In genomic region chr16:5700731-5701255, GRCm38 (mm10) we compare ENCODE assay signal across 9 mouse cellular contexts.
DNase-seq lines count a peak whose midpoint lies in the region; ATAC-seq lines count a peak whose summit lies in the region.
"Had no signal": no experiment of that assay in that cellular context is flagged by ENCODE, and none has a peak within 500 bp of the region (broad histone marks: within the 10 kb centered on the region; RNA-seq: fewer than 3 reads in every experiment).

No protein-coding gene starts in this region.

- no peak overlapping the region for H3K9ac ChIP-seq in kidney, embryonic 14.5 days (ENCODE audit: low read depth, low read length)
- H3K9ac ChIP-seq: liver, embryonic 15.5 days had no signal

- no peak for ATAC-seq in kidney, embryonic 14.5 days (ENCODE audit: low FRiP score, low TSS enrichment)

- no peaks in the 10 kb centered on the region for H3K9me3 ChIP-seq in kidney, embryonic 14.5 days (ENCODE audit: control insufficient read depth, low read length)
- H3K9me3 ChIP-seq: liver, embryonic 15.5 days had no signal

- no peak overlapping the region for H3K4me2 ChIP-seq in kidney, embryonic 14.5 days (replicated peaks; ENCODE audit: low read depth, low read length)
- H3K4me2 ChIP-seq: liver, embryonic 15.5 days had no signal

- H3K4me1 ChIP-seq in kidney, embryonic 14.5 days (ENCODE audit: control insufficient read depth, insufficient read depth, low read length) = no peaks in the 10 kb centered on the region
- H3K4me1 ChIP-seq: liver, embryonic 15.5 days had no signal

- DNase-seq in kidney, postnatal 10 days = peak; percentile 76
- peak; percentile 63 for DNase-seq in R1 (ENCODE audit: low read depth, low spot score)
- peak; percentile 46 for DNase-seq in embryo, embryonic 11.5 days (ENCODE audit: low read depth, low spot score)
- peak; percentile 66 for DNase-seq in mesoderm, embryonic 11.5 days (ENCODE audit: low read depth, low spot score)
- no peak for DNase-seq in right cerebral cortex, postnatal 14 days
- no peak for DNase-seq in left cerebral cortex, adult 11 months (ENCODE audit: low spot score)
- DNase-seq: thymus, postnatal 25 days had no signal

- H3K27ac ChIP-seq in kidney, embryonic 14.5 days (ENCODE audit: low read depth, low read length) = no peak overlapping the region
- H3K27ac ChIP-seq: liver, embryonic 15.5 days had no signal

- H3K27me3 ChIP-seq in kidney, embryonic 14.5 days (ENCODE audit: control insufficient read depth, insufficient read depth, low read length) = no peaks in the 10 kb centered on the region
- H3K27me3 ChIP-seq: liver, embryonic 15.5 days had no signal

- no peaks in the 10 kb centered on the region for H3K36me3 ChIP-seq in kidney, embryonic 14.5 days (ENCODE audit: control insufficient read depth, insufficient read depth, low read length)
- H3K36me3 ChIP-seq: liver, embryonic 15.5 days had no signal

- 53% methylated on average over 9 of the region's 9 CpGs for WGBS in kidney, embryonic 14.5 days

- H3K4me3 ChIP-seq in kidney, embryonic 14.5 days (ENCODE audit: low read length) = no peak overlapping the region
- H3K4me3 ChIP-seq: liver, embryonic 15.5 days had no signal

Comparison
In these comparisons a context has a peak if more than half of its experiments do, and no peak if none do; other contexts are left out.
1. DNase-seq: peak in kidney, postnatal 10 days (single experiment), R1 (single experiment), embryo, embryonic 11.5 days (single experiment) and mesoderm, embryonic 11.5 days (single experiment); none in right cerebral cortex, postnatal 14 days (single experiment) and left cerebral cortex, adult 11 months (single experiment).